Mouse (Mus musculus) ES-E14 (cell line): ENCODE data around the gene Cdipt.

Source experiments
- CHD2 ChIP-seq: IDR thresholded peaks from 2 replicates; pipeline ENCODE4 v1.6.1; 2014; ENCODE audit warnings: mild to moderate bottlenecking, low read depth, low read length, inconsistent platforms
- HCFC1 ChIP-seq: IDR thresholded peaks from 2 replicates; pipeline ENCODE4 v1.6.1; 2012; ENCODE audit warnings: low read length, inconsistent platforms, borderline replicate concordance; ENCODE audit not compliant: insufficient read depth
- MAFK ChIP-seq: IDR thresholded peaks from 2 replicates; pipeline ENCODE4 v1.6.1; 2014; ENCODE audit warnings: mild to moderate bottlenecking, low read depth, low read length, inconsistent platforms; ENCODE audit not compliant: insufficient read depth
- ZC3H11A ChIP-seq: IDR thresholded peaks from 2 replicates; pipeline ENCODE4 v1.6.1; 2012; ENCODE audit warnings: low read depth, mild to moderate bottlenecking, inconsistent platforms, low read length, borderline replicate concordance

DNA sequence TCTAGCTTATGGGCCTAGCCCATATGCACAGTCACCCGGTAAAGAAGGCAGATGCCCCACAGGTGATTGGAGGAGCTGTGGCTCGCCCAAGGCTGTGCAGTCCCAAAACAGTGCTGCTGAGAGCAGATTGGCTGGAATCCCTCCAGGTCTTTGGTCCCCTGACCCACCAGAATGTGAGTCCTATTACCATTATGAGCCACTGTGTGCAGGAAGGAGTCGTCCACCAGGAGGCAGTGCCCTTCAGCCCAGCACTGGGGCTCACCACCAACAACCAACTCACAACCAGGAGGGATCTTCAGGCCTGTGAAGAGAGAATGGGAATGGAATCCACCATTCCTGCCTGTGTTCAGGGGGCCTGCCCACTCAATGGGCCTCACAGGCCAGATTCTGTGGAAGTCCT is 29.2 kb upstream of the Cdipt start:
- TF ChIP-seq CHD2 (no peak), MAFK (no peak), HCFC1 (no peak), ZC3H11A (no peak)
